Mouse (Mus musculus): ENCODE results near the gene 1700011L22Rik. TPM values are rescaled to one million over a fixed set of nuclear protein-coding genes. Genes with fewer than 3 reads are reported as not detected.

Gene 1700011L22Rik
- polyA plus RNA-seq, 1 experiment from 2014 or later: not detected

- H3K9ac ChIP-seq: no peak overlapping the region
- 58% methylated on average over 3 of the region's 3 CpGs for WGBS
- no peak overlapping the region for H3K4me3 ChIP-seq
- H3K4me1 ChIP-seq (replicated peaks): peaks cover 30% of the 10 kb centered on the region
- no peak overlapping the region for H3K4me2 ChIP-seq
- no peak overlapping the region for H3K27ac ChIP-seq (replicated peaks)
- H3K36me3 ChIP-seq: no peaks in the 10 kb centered on the region
- H3K27me3 ChIP-seq: no peaks in the 10 kb centered on the region
- ATAC-seq (ENCODE audit: low FRiP score, low read depth): no peak
- H3K9me3 ChIP-seq: no peaks in the 10 kb centered on the region
Measured at GRCm38 (mm10) chr8:79208181-79208580, 40.2 kb downstream of the 1700011L22Rik start.

- Histone ChIP-seq H3K9ac (no peak overlapping the region), H3K9me3 (no peaks in the 10 kb centered on the region), H3K27me3 (no peaks in the 10 kb centered on the region), H3K4me3 (no peak overlapping the region), H3K4me2 (no peak overlapping the region), H3K27ac (replicated peaks) (no peak overlapping the region), H3K36me3 (no peaks in the 10 kb centered on the region), H3K4me1 (replicated peaks) (peaks cover 30% of the 10 kb centered on the region)
- no peak; the same call in 1 of the 2 replicates for ATAC-seq (ENCODE audit: low FRiP score, low read depth)
- WGBS: 64% methylated on average over 4 of the region's 4 CpGs
Measured at GRCm38 (mm10) chr8:79206895-79207294, 41.5 kb downstream of the 1700011L22Rik start.

GRCm38 (mm10) chr8:79201446-79202147, 46.8 kb downstream of the 1700011L22Rik start:
- ATAC-seq (ENCODE audit: low FRiP score, low read depth): no peak
- Histone ChIP-seq H3K4me3 (no peak overlapping the region), H3K27ac (replicated peaks) (no peak overlapping the region), H3K4me1 (replicated peaks) (no peaks in the 10 kb centered on the region; the same call in 1 of the 2 replicates), H3K36me3 (no peaks in the 10 kb centered on the region), H3K4me2 (no peak overlapping the region), H3K27me3 (no peaks in the 10 kb centered on the region), H3K9ac (no peak overlapping the region), H3K9me3 (no peaks in the 10 kb centered on the region)
- WGBS: 55% methylated on average over 11 of the region's 11 CpGs

- Histone ChIP-seq H3K9me3 (no peaks in the 10 kb centered on the region), H3K36me3 (no peaks in the 10 kb centered on the region), H3K4me2 (no peak overlapping the region), H3K27ac (replicated peaks) (no peak overlapping the region), H3K4me3 (no peak overlapping the region), H3K4me1 (replicated peaks) (peaks cover 4% of the 10 kb centered on the region; the same call in 1 of the 2 replicates), H3K27me3 (no peaks in the 10 kb centered on the region), H3K9ac (no peak overlapping the region)
- 24% methylated on average over 3 of the region's 3 CpGs for WGBS
- ATAC-seq (ENCODE audit: low FRiP score, low read depth): no peak
Measured at GRCm38 (mm10) chr8:79198675-79199074, 49.7 kb downstream of the 1700011L22Rik start.

GRCm38 (mm10) chr8:79196481-79196880, 51.9 kb downstream of the 1700011L22Rik start:
- Histone ChIP-seq H3K27me3 (no peaks in the 10 kb centered on the region), H3K4me1 (replicated peaks) (peaks cover 4% of the 10 kb centered on the region; the same call in 1 of the 2 replicates), H3K4me3 (no peak overlapping the region), H3K9ac (no peak overlapping the region), H3K27ac (replicated peaks) (no peak overlapping the region), H3K36me3 (peaks cover 10% of the 10 kb centered on the region; the same call in 1 of the 2 replicates), H3K9me3 (no peaks in the 10 kb centered on the region), H3K4me2 (no peak overlapping the region)
- 69% methylated on average over 4 of the region's 4 CpGs for WGBS
- ATAC-seq (ENCODE audit: low FRiP score, low read depth): no peak

GRCm38 (mm10) chr8:79190071-79190470, 58.3 kb downstream of the 1700011L22Rik start:
- Histone ChIP-seq H3K36me3 (peaks cover 44% of the 10 kb centered on the region), H3K9me3 (no peaks in the 10 kb centered on the region), H3K4me2 (no peak overlapping the region), H3K9ac (no peak overlapping the region), H3K27me3 (no peaks in the 10 kb centered on the region), H3K4me3 (no peak overlapping the region), H3K4me1 (replicated peaks) (0 out of 2 replicates have a peak, but pooled peaks cover 4% of the 10 kb centered on the region), H3K27ac (replicated peaks) (no peak overlapping the region)
- 92% methylated on average over 10 of the region's 10 CpGs for WGBS
- no peak for ATAC-seq (ENCODE audit: low FRiP score, low read depth)

- 90% methylated on average over 7 of the region's 7 CpGs for WGBS
Measured at GRCm38 (mm10) chr8:79185488-79185887, 62.9 kb downstream of the 1700011L22Rik start.

GRCm38 (mm10) chr8:79179678-79180077, 68.7 kb downstream of the 1700011L22Rik start:
- ATAC-seq (ENCODE audit: low FRiP score, low read depth): peak; percentile 23; the same call in 1 of the 2 replicates
- Histone ChIP-seq H3K4me1 (replicated peaks) (no peaks in the 10 kb centered on the region), H3K9ac (no peak overlapping the region), H3K27me3 (no peaks in the 10 kb centered on the region), H3K27ac (replicated peaks) (no peak overlapping the region), H3K36me3 (peaks cover 46% of the 10 kb centered on the region; the same call in 1 of the 2 replicates), H3K4me3 (no peak overlapping the region), H3K4me2 (no peak overlapping the region), H3K9me3 (no peaks in the 10 kb centered on the region)
- WGBS: 66% methylated on average over 6 of the region's 6 CpGs

More at GRCm38 (mm10) chr8:79185488-79185887, 62.9 kb downstream of the 1700011L22Rik start:
- no peak for ATAC-seq (ENCODE audit: low FRiP score, low read depth)
- H3K27me3 ChIP-seq: no peaks in the 10 kb centered on the region
- no peak overlapping the region for H3K9ac ChIP-seq
- peaks cover 71% of the 10 kb centered on the region for H3K36me3 ChIP-seq
- H3K4me1 ChIP-seq (replicated peaks): no peaks in the 10 kb centered on the region
- H3K4me2 ChIP-seq: no peak overlapping the region
- no peaks in the 10 kb centered on the region for H3K9me3 ChIP-seq
- H3K27ac ChIP-seq (replicated peaks): no peak overlapping the region
- no peak overlapping the region for H3K4me3 ChIP-seq

- no peak overlapping the region for H3K4me2 ChIP-seq
- no peak overlapping the region for H3K9ac ChIP-seq
- peaks cover 15% of the 10 kb centered on the region; the same call in 1 of the 2 replicates for H3K36me3 ChIP-seq
- no peaks in the 10 kb centered on the region for H3K9me3 ChIP-seq
- H3K4me1 ChIP-seq (replicated peaks): peaks cover 2% of the 10 kb centered on the region; the same call in 1 of the 2 replicates
- no peaks in the 10 kb centered on the region for H3K27me3 ChIP-seq
- no peak overlapping the region for H3K4me3 ChIP-seq
- no peak overlapping the region for H3K27ac ChIP-seq (replicated peaks)
- no peak for ATAC-seq (ENCODE audit: low FRiP score, low read depth)
- WGBS: 69% methylated on average over 4 of the region's 4 CpGs
Measured at GRCm38 (mm10) chr8:79175991-79176390, 72.4 kb downstream of the 1700011L22Rik start.

- H3K9ac ChIP-seq: no peak overlapping the region
- H3K4me2 ChIP-seq: no peak overlapping the region
- peak; percentile 57 for ATAC-seq (ENCODE audit: low FRiP score, low read depth)
- no peak overlapping the region for H3K27ac ChIP-seq (replicated peaks)
- WGBS: 43% methylated on average over 4 of the region's 4 CpGs
- H3K4me1 ChIP-seq (replicated peaks): peaks cover 2% of the 10 kb centered on the region; the same call in 1 of the 2 replicates
- no peaks in the 10 kb centered on the region for H3K9me3 ChIP-seq
- H3K27me3 ChIP-seq: no peaks in the 10 kb centered on the region
- no peak overlapping the region for H3K4me3 ChIP-seq
- H3K36me3 ChIP-seq: no peaks in the 10 kb centered on the region; the same call in 1 of the 2 replicates
Measured at GRCm38 (mm10) chr8:79173606-79174005, 74.8 kb downstream of the 1700011L22Rik start.

GRCm38 (mm10) chr8:79165276-79165675, 83.1 kb downstream of the 1700011L22Rik start:
- Histone ChIP-seq H3K27ac (replicated peaks) (no peak overlapping the region), H3K4me3 (no peak overlapping the region), H3K27me3 (no peaks in the 10 kb centered on the region), H3K9ac (no peak overlapping the region), H3K4me1 (replicated peaks) (peaks cover 18% of the 10 kb centered on the region), H3K9me3 (no peaks in the 10 kb centered on the region), H3K4me2 (no peak overlapping the region), H3K36me3 (no peaks in the 10 kb centered on the region)
- ATAC-seq (ENCODE audit: low FRiP score, low read depth): no peak
- 84% methylated on average over 3 of the region's 3 CpGs for WGBS

- ATAC-seq (ENCODE audit: low FRiP score, low read depth): 0 out of 2 replicates have a peak, but pooled peaks have one; percentile 36
Measured at GRCm38 (mm10) chr8:79164336-79164735, 84.0 kb downstream of the 1700011L22Rik start.

More at GRCm38 (mm10) chr8:79164336-79164735, 84.0 kb downstream of the 1700011L22Rik start:
- Histone ChIP-seq H3K4me2 (no peak overlapping the region), H3K4me1 (replicated peaks) (peaks cover 21% of the 10 kb centered on the region), H3K9me3 (no peaks in the 10 kb centered on the region), H3K9ac (no peak overlapping the region), H3K36me3 (no peaks in the 10 kb centered on the region), H3K27me3 (no peaks in the 10 kb centered on the region), H3K4me3 (no peak overlapping the region), H3K27ac (replicated peaks) (no peak overlapping the region)
- WGBS: 18% methylated on average over 1 of the region's 1 CpGs
